Mouse (Mus musculus): Measurements from ENCODE around the gene Ecsit. TPM values are rescaled to one million over a fixed set of nuclear protein-coding genes. Genes with fewer than 3 reads are reported as not detected.
"Not testable (repeated sequence)": the region's sequence is repeated elsewhere in the genome, so short reads cannot be mapped to it uniquely, and the experiment has no call there.

Ecsit gene
- polyA plus RNA-seq, 1 experiment, result 85.2 TPM

- no peaks in the 10 kb centered on the region for H3K27me3 ChIP-seq (ENCODE audit: control insufficient read depth, insufficient read depth, low read length)
- TF ChIP-seq POLR2A (IDR thresholded peaks at IDR 0.05; ENCODE audit: borderline replicate concordance, insufficient read depth, low read length), result no peak
- no peak for TF ChIP-seq CTCF (IDR thresholded peaks at IDR 0.05; ENCODE audit: borderline replicate concordance, insufficient read depth, low read depth, low read length)
- H3K4me1 ChIP-seq (ENCODE audit: control insufficient read depth, insufficient read depth, low read length), result peaks cover 8% of the 10 kb centered on the region; the same call in 1 of the 2 replicates
- H3K4me3 ChIP-seq (replicated peaks; ENCODE audit: insufficient read depth, low read depth, low read length), result peak overlapping the region; percentile 73
- DNase-seq, result no peak
- 17% methylated on average over 4 of the region's 4 CpGs for WGBS
- H3K27ac ChIP-seq (ENCODE audit: insufficient read depth, low read length), result peak overlapping the region; percentile 68; the same call in 1 of the 2 replicates
Observed at GRCm38 (mm10) chr9:22084667-22085021, 594 bp downstream of the Ecsit start.

DNA sequence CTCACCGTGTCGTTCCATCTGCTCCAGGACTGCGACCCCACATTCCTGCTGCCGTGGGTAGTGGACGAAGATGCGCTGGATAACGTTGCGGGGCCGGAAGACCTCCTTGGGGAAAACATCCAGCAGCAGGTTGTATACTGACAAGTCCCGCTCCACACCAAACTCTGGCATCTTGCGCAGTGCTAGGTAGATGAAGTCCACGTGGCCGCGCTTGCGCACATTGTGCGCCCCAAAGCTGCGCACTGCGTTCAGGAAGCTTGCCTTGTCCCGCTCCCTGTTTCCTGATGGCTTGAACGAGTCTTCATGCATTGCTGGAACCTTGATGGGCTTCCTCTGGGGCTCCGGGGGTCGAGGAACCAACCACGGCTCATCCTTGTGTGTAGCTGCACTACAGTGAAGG is 9.0 kb downstream of the Ecsit start:
- DNase-seq, result no peak
- Histone ChIP-seq H3K27me3 (ENCODE audit: control insufficient read depth, insufficient read depth, low read length) (no peaks in the 10 kb centered on the region), H3K27ac (ENCODE audit: insufficient read depth, low read length) (no peak overlapping the region), H3K4me3 (replicated peaks; ENCODE audit: insufficient read depth, low read depth, low read length) (no peak overlapping the region), H3K4me1 (ENCODE audit: control insufficient read depth, insufficient read depth, low read length) (no peaks in the 10 kb centered on the region)
- WGBS, result 93% methylated on average over 23 of the region's 23 CpGs
- TF ChIP-seq CTCF (IDR thresholded peaks at IDR 0.05; ENCODE audit: borderline replicate concordance, insufficient read depth, low read depth, low read length) (no peak), POLR2A (IDR thresholded peaks at IDR 0.05; ENCODE audit: borderline replicate concordance, insufficient read depth, low read length) (no peak)

GRCm38 (mm10) chr9:22075778-22076177 is 9.5 kb downstream of the Ecsit start:
- not testable (repeated sequence) for H3K4me3 ChIP-seq (replicated peaks; ENCODE audit: insufficient read depth, low read depth, low read length); H3K4me1 ChIP-seq (ENCODE audit: control insufficient read depth, insufficient read depth, low read length); H3K27ac ChIP-seq (ENCODE audit: insufficient read depth, low read length); H3K27me3 ChIP-seq (ENCODE audit: control insufficient read depth, insufficient read depth, low read length); DNase-seq
- 84% methylated on average over 5 of the region's 5 CpGs for WGBS

DNA sequence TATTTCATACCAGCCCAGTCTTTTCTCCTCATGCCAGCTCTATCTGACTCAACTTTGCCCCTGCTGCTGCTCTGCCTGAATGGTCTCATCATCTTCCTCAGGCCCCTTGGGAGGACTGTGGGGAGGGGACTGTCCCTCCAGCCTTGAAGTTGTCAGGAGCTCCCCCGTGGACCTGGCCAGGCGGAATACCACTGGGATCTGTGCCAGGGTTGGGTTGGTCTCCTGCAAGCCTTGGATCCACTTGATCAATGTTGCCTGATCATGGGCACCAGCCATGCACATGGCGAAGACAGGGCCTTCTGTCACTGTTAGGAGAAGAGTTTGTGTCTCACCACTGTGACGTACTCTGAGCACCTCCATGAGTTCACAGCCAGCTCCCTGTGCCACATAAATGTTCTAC is 13.0 kb downstream of the Ecsit start:
- H3K4me3 ChIP-seq (replicated peaks; ENCODE audit: insufficient read depth, low read depth, low read length), result no peak overlapping the region

GRCm38 (mm10) chr9:22070791-22071573 is 14.3 kb downstream of the Ecsit start, which contains the start of the genes Gm49318 and Zfp653:
TSS of gene Gm49318 (minus strand) at chr9:22071259.
TSS of gene Zfp653 (minus strand) at chr9:22071376.
- peak within 1 kb of the TSS; percentile 76 for H3K27ac ChIP-seq (ENCODE audit: insufficient read depth, low read length)
- H3K4me1 ChIP-seq (ENCODE audit: control insufficient read depth, insufficient read depth, low read length), result peaks cover 27% of the 10 kb centered on the region
- under 1% methylated on average over 70 of the region's 87 CpGs for WGBS
- no peaks in the 10 kb centered on the region for H3K27me3 ChIP-seq (ENCODE audit: control insufficient read depth, insufficient read depth, low read length)
- TF ChIP-seq CTCF (IDR thresholded peaks at IDR 0.05; ENCODE audit: borderline replicate concordance, insufficient read depth, low read depth, low read length), result no peak
- TF ChIP-seq POLR2A (IDR thresholded peaks at IDR 0.05; ENCODE audit: borderline replicate concordance, insufficient read depth, low read length), result peak; percentile 92
- H3K4me3 ChIP-seq (replicated peaks; ENCODE audit: insufficient read depth, low read depth, low read length), result peak within 1 kb of the TSS; percentile 79
- peak; percentile 97 to 98 for DNase-seq

More for the DNA sequence above, 13.0 kb downstream of the Ecsit start:
- WGBS, result 68% methylated on average over 4 of the region's 4 CpGs
- Histone ChIP-seq H3K4me1 (ENCODE audit: control insufficient read depth, insufficient read depth, low read length) (peaks cover 17% of the 10 kb centered on the region), H3K27ac (ENCODE audit: insufficient read depth, low read length) (peak overlapping the region; percentile 2; the same call in 1 of the 2 replicates), H3K27me3 (ENCODE audit: control insufficient read depth, insufficient read depth, low read length) (no peaks in the 10 kb centered on the region)
- DNase-seq, result no peak
- TF ChIP-seq CTCF (IDR thresholded peaks at IDR 0.05; ENCODE audit: borderline replicate concordance, insufficient read depth, low read depth, low read length), result no peak
- no peak for TF ChIP-seq POLR2A (IDR thresholded peaks at IDR 0.05; ENCODE audit: borderline replicate concordance, insufficient read depth, low read length)

DNA sequence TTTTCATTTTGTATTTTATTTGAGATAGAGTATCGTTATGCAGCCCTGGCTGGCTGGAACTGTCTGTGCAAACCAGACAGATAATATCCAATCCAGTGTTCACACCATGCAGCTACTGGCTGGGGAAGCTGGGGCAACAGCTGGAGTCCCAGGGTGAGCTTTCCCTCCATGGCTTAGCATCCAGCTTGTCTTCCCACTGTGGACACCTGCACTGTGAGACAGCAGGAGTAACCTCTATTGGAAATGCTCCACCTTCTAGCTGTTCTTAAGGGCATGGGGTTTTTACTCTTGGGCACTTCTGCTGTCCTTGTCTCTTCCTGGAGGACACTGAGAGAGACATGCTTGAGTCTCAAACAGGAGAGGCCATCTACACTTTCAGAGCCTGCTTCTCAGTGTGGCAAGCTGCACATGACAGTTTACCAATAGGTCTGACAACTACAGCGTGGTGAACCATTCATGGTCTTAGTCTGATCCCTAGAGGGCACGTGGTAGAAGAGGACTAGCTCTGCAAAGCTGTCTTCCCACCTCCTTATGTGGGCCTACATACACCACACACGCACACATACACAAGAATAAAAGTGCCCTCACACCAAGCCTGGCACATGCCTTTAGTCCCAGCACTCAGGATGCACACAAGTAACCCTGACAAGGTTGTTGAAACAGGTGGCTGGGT is 15.2 kb downstream of the Ecsit start:
- peak in 1 of 2 experiments; percentile 21 for DNase-seq
- H3K4me1 ChIP-seq (ENCODE audit: control insufficient read depth, insufficient read depth, low read length), result peaks cover 34% of the 10 kb centered on the region
- no peak overlapping the region for H3K27ac ChIP-seq (ENCODE audit: insufficient read depth, low read length)
- no peaks in the 10 kb centered on the region for H3K27me3 ChIP-seq (ENCODE audit: control insufficient read depth, insufficient read depth, low read length)
- H3K4me3 ChIP-seq (replicated peaks; ENCODE audit: insufficient read depth, low read depth, low read length), result peak overlapping the region; percentile 57
- TF ChIP-seq CTCF (IDR thresholded peaks at IDR 0.05; ENCODE audit: borderline replicate concordance, insufficient read depth, low read depth, low read length) (peak; percentile 50; the same call in 1 of the 2 replicates), POLR2A (IDR thresholded peaks at IDR 0.05; ENCODE audit: borderline replicate concordance, insufficient read depth, low read length) (no peak)
- 27% methylated on average over 4 of the region's 4 CpGs for WGBS

- Histone ChIP-seq H3K4me1 (ENCODE audit: control insufficient read depth, insufficient read depth, low read length) (peaks cover 59% of the 10 kb centered on the region), H3K27ac (ENCODE audit: insufficient read depth, low read length) (no peak overlapping the region), H3K27me3 (ENCODE audit: control insufficient read depth, insufficient read depth, low read length) (no peaks in the 10 kb centered on the region), H3K4me3 (replicated peaks; ENCODE audit: insufficient read depth, low read depth, low read length) (no peak overlapping the region)
- TF ChIP-seq CTCF (IDR thresholded peaks at IDR 0.05; ENCODE audit: borderline replicate concordance, insufficient read depth, low read depth, low read length), result no peak
- no peak for TF ChIP-seq POLR2A (IDR thresholded peaks at IDR 0.05; ENCODE audit: borderline replicate concordance, insufficient read depth, low read length)
- 63% methylated on average over 5 of the region's 5 CpGs for WGBS
- no peak for DNase-seq
Observed at GRCm38 (mm10) chr9:22067195-22067594, 18.0 kb downstream of the Ecsit start.

DNA sequence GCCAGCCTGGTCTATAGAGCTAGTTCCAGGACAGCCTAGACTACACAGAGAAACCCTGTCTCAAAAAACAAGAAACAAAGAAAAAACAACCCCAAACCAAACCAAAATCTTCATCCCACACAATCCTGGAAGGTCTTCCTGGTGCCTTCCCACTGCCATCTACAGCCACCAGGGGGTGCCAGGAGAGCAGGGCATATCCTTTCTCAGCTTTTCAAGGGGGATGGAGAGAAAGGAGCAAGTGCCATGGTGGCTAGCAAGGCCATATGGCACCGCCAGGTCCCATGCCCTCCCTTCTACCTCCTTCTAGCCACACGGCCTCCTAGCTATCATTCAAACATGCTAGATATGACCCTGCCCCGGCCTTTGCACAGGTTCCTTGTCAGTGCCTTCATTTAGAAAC is 18.8 kb downstream of the Ecsit start:
- 26% methylated on average over 3 of the region's 3 CpGs for WGBS
- peak; percentile 63 to 65 for DNase-seq
- Histone ChIP-seq H3K4me3 (replicated peaks; ENCODE audit: insufficient read depth, low read depth, low read length) (no peak overlapping the region), H3K4me1 (ENCODE audit: control insufficient read depth, insufficient read depth, low read length) (peaks cover 65% of the 10 kb centered on the region), H3K27ac (ENCODE audit: insufficient read depth, low read length) (peak overlapping the region; percentile 19; the same call in 1 of the 2 replicates), H3K27me3 (ENCODE audit: control insufficient read depth, insufficient read depth, low read length) (no peaks in the 10 kb centered on the region)
- TF ChIP-seq CTCF (IDR thresholded peaks at IDR 0.05; ENCODE audit: borderline replicate concordance, insufficient read depth, low read depth, low read length) (peak; percentile 73), POLR2A (IDR thresholded peaks at IDR 0.05; ENCODE audit: borderline replicate concordance, insufficient read depth, low read length) (no peak)
